Mouse (Mus musculus) liver, postnatal 0 days (tissue): ENCODE measurements at regions not wholly inside any gene's neighbourhood (a gene's known extent, or its start where the extent isn't known, plus 50 kb on each side); places are given as distances from the start of the nearest gene placed in this dataset.
A peak's percentile ranks its signal among the peaks of the same experiment; 100 is the strongest.

Experiments used
- ATAC-seq: fragments of 200-750 bp; cut with Nextera tagmentation; 2 replicates; pipeline ENCODE4 v1.8.0; 2017; ENCODE audit warnings: mild to moderate bottlenecking, moderate library complexity
- DNase-seq: peaks from one replicate; pipeline ENCODE4 v3.0.0-alpha.2; 2016
- H3K27ac ChIP-seq: fragments of 300-500 bp; sonication (generic); 2 replicates; pipeline ENCODE4 v1.5.1; 2014; ENCODE audit warnings: antibody characterized with exemption, moderate library complexity, mild to moderate bottlenecking, low read depth
- H3K27me3 ChIP-seq: fragments of 300-500 bp; sonication (generic); 2 replicates; pipeline ENCODE4 v1.6.1; 2014; ENCODE audit warnings: low read length, control low read depth, mixed read lengths; ENCODE audit not compliant: insufficient read depth
- H3K36me3 ChIP-seq: fragments of 300-500 bp; sonication (generic); replicated peaks from 2 replicates; pipeline ENCODE4 v1.6.1; 2014; ENCODE audit warnings: mild to moderate bottlenecking, control low read depth, low read length, moderate library complexity, mixed read lengths; ENCODE audit not compliant: insufficient read depth
- H3K4me1 ChIP-seq: fragments of 300-500 bp; sonication (generic); 2 replicates; pipeline ENCODE4 v1.6.1; 2014; ENCODE audit warnings: antibody characterized with exemption, mild to moderate bottlenecking, control low read depth; ENCODE audit not compliant: insufficient read depth
- H3K4me2 ChIP-seq: fragments of 300-500 bp; sonication (generic); 2 replicates; pipeline ENCODE4 v1.6.1; 2014; ENCODE audit warnings: low read depth, mild to moderate bottlenecking, low read length, moderate library complexity, mixed read lengths
- H3K4me3 ChIP-seq: fragments of 300-500 bp; sonication (generic); 2 replicates; pipeline ENCODE4 v1.5.1; 2014; ENCODE audit warnings: low read depth, low read length
- H3K9ac ChIP-seq: fragments of 300-500 bp; sonication (generic); replicated peaks from 2 replicates; pipeline ENCODE4 v1.6.1; 2014; ENCODE audit warnings: mild to moderate bottlenecking, moderate library complexity
- H3K9me3 ChIP-seq: fragments of 300-500 bp; sonication (generic); 2 replicates; pipeline ENCODE4 v1.6.1; 2016; ENCODE audit warnings: mild to moderate bottlenecking, control low read depth, low read length, mixed read lengths
- CTCF ChIP-seq: sonication (generic); IDR thresholded peaks from 2 replicates; pipeline ENCODE4 v1.5.1; 2016; ENCODE audit warnings: antibody characterized with exemption, low read depth
- EP300 ChIP-seq: IDR thresholded peaks from 2 replicates; pipeline ENCODE4 v1.6.1; 2016; ENCODE audit warnings: antibody characterized with exemption, low read depth, mild to moderate bottlenecking
- WGBS: fragments of 180-500 bp; shearing (Covaris S2); extraction: QIAGEN DNeasy Blood & Tissue Kit; methylation state at CpG from one replicate; pipeline ENCODE4 v1.1.7; 2014; ENCODE audit not compliant: insufficient replicate concordance; 5-methylcytosine and 5-hydroxymethylcytosine counted together

- TF ChIP-seq CTCF (no peak), EP300 (no peak)
- DNase-seq, result no peak
- Histone ChIP-seq H3K4me1 (peaks cover 3% of the 10 kb centered on the region; the same call in 1 of the 2 replicates), H3K9me3 (no peaks in the 10 kb centered on the region), H3K4me3 (no peak overlapping the region), H3K9ac (no peak overlapping the region), H3K4me2 (no peak overlapping the region), H3K36me3 (no peaks in the 10 kb centered on the region), H3K27me3 (no peaks in the 10 kb centered on the region), H3K27ac (0 out of 2 replicates have a peak overlapping the region, but pooled peaks have one; percentile 3)
- no peak for ATAC-seq
- WGBS, result 45% methylated on average over 20 of the region's 20 CpGs
Observed at GRCm38 (mm10) chr10:99524273-99525212, 234.9 kb downstream of the Csl start.

DNA sequence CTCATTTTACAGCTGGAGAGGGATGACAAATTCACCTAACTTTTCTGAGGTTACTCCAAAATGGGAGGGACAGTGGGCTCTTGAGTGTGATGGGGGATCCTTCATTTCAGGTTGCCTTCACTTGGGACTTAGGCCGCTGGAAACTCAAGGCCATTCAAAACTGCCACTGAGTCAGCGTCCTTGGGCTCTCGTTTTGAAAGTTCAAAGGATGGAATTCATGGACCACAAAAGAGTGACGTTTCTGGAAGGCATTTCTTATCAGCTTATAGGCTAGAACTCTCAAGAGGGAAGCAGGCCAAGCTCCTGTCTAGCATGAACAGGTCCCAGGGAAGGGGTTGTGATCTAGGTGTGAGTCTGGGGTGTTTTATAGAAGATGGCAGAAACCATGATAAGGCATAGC is 233.3 kb downstream of the Csl start:
- Histone ChIP-seq H3K9ac (no peak overlapping the region), H3K9me3 (no peaks in the 10 kb centered on the region)
- 78% methylated on average over 4 of the region's 4 CpGs for WGBS

GRCm38 (mm10) chr10:99526561-99526960 is 232.9 kb downstream of the Csl start:
- peak; percentile 60 for ATAC-seq
- no peaks in the 10 kb centered on the region for H3K36me3 ChIP-seq
- peak; percentile 30 for DNase-seq
- no peak overlapping the region for H3K9ac ChIP-seq
- H3K27ac ChIP-seq, result no peak overlapping the region
- H3K27me3 ChIP-seq, result no peaks in the 10 kb centered on the region
- H3K4me3 ChIP-seq, result no peak overlapping the region
- no peak overlapping the region for H3K4me2 ChIP-seq
- TF ChIP-seq EP300 (peak; percentile 11; the same call in 1 of the 2 replicates), CTCF (no peak)
- peaks cover 9% of the 10 kb centered on the region for H3K4me1 ChIP-seq
- 67% methylated on average over 5 of the region's 5 CpGs for WGBS
- H3K9me3 ChIP-seq, result no peaks in the 10 kb centered on the region

More for the DNA sequence above, 233.3 kb downstream of the Csl start:
- Histone ChIP-seq H3K27ac (no peak overlapping the region), H3K4me1 (peaks cover 5% of the 10 kb centered on the region), H3K4me3 (no peak overlapping the region), H3K4me2 (no peak overlapping the region), H3K27me3 (no peaks in the 10 kb centered on the region), H3K36me3 (no peaks in the 10 kb centered on the region)
- no peak for DNase-seq
- TF ChIP-seq EP300 (no peak), CTCF (no peak)
- ATAC-seq, result no peak

- Histone ChIP-seq H3K4me3 (no peak overlapping the region), H3K4me1 (peaks cover 9% of the 10 kb centered on the region), H3K27me3 (no peaks in the 10 kb centered on the region), H3K9ac (no peak overlapping the region), H3K27ac (no peak overlapping the region), H3K36me3 (no peaks in the 10 kb centered on the region), H3K4me2 (no peak overlapping the region), H3K9me3 (no peaks in the 10 kb centered on the region)
- no peak for ATAC-seq
- TF ChIP-seq EP300 (no peak), CTCF (no peak)
- DNase-seq, result no peak
Observed at GRCm38 (mm10) chr10:99531104-99531503, 228.4 kb downstream of the Csl start.

GRCm38 (mm10) chr10:99531556-99531955 is 227.9 kb downstream of the Csl start:
- ATAC-seq (no peak), DNase-seq (no peak)
- no peak overlapping the region for H3K4me3 ChIP-seq
- no peaks in the 10 kb centered on the region for H3K9me3 ChIP-seq
- no peak for TF ChIP-seq CTCF
- TF ChIP-seq EP300, result no peak
- H3K27me3 ChIP-seq, result no peaks in the 10 kb centered on the region
- no peaks in the 10 kb centered on the region for H3K36me3 ChIP-seq
- H3K4me1 ChIP-seq, result peaks cover 9% of the 10 kb centered on the region
- H3K4me2 ChIP-seq, result no peak overlapping the region
- no peak overlapping the region for H3K9ac ChIP-seq
- no peak overlapping the region for H3K27ac ChIP-seq

DNA sequence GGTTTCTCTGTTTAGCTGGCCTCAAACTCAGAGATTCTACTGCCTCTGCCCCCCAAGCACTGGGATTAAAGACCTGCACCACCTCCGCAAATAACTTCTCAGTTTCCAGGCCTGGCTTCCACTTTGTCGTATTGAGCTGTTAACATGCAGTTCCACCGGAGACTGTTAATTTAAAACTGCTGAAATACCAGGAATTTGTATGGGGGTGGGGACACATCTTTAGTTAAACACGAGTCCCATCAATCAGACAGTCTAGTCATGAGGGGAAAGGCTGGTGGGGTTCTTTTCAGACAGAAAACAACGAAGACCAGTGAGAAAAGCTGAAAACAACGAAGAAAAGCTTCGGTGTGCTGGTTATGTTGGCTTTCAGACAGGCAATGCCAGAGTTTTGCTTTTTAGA is 227.5 kb downstream of the Csl start:
- H3K4me2 ChIP-seq, result no peak overlapping the region
- no peaks in the 10 kb centered on the region for H3K9me3 ChIP-seq
- no peaks in the 10 kb centered on the region for H3K36me3 ChIP-seq
- H3K4me3 ChIP-seq, result no peak overlapping the region
- no peak overlapping the region for H3K9ac ChIP-seq
- peaks cover 5% of the 10 kb centered on the region for H3K4me1 ChIP-seq
- H3K27me3 ChIP-seq, result no peaks in the 10 kb centered on the region
- no peak overlapping the region for H3K27ac ChIP-seq
- WGBS, result 60% methylated on average over 7 of the region's 7 CpGs
- ATAC-seq (no peak), DNase-seq (no peak)
- no peak for TF ChIP-seq EP300
- no peak for TF ChIP-seq CTCF
